Mouse (Mus musculus) forebrain, embryonic 13.5 days (tissue): ENCODE results near the gene Lrg1. TPM values are rescaled to one million over a fixed set of nuclear protein-coding genes. Genes with fewer than 3 reads are reported as not detected.

ENCODE experiments used
- ATAC-seq: fragments of 200-750 bp; cut with Nextera tagmentation; 2 replicates; pipeline ENCODE4 v1.8.0; 2017
- H3K27ac ChIP-seq: fragments of 300-500 bp; sonication (generic); 2 replicates; pipeline ENCODE4 v1.5.1; 2015; ENCODE audit warnings: inconsistent platforms, mild to moderate bottlenecking, moderate library complexity
- H3K27me3 ChIP-seq: fragments of 300-500 bp; sonication (generic); 2 replicates; pipeline ENCODE4 v1.6.1; 2015; ENCODE audit warnings: mild to moderate bottlenecking, inconsistent platforms
- H3K36me3 ChIP-seq: fragments of 300-500 bp; sonication (generic); 2 replicates; pipeline ENCODE4 v1.6.1; 2015; ENCODE audit warnings: mild to moderate bottlenecking, inconsistent platforms; ENCODE audit not compliant: poor library complexity, severe bottlenecking
- H3K4me1 ChIP-seq: fragments of 300-500 bp; sonication (generic); 2 replicates; pipeline ENCODE4 v1.6.1; 2015; ENCODE audit warnings: inconsistent platforms
- H3K4me2 ChIP-seq: fragments of 300-500 bp; sonication (generic); 2 replicates; pipeline ENCODE4 v1.6.1; 2015; ENCODE audit warnings: inconsistent platforms, mild to moderate bottlenecking, moderate library complexity
- H3K4me3 ChIP-seq: fragments of 300-500 bp; sonication (generic); 2 replicates; pipeline ENCODE4 v1.5.1; 2015; ENCODE audit warnings: mild to moderate bottlenecking, inconsistent platforms
- H3K9ac ChIP-seq: fragments of 300-500 bp; sonication (generic); 2 replicates; pipeline ENCODE4 v1.6.1; 2015; ENCODE audit warnings: mild to moderate bottlenecking, inconsistent platforms
- H3K9me3 ChIP-seq: fragments of 300-500 bp; sonication (generic); replicated peaks from 2 replicates; pipeline ENCODE4 v1.6.1; 2016; ENCODE audit warnings: inconsistent platforms
- WGBS: fragments of 180-500 bp; shearing (Covaris S2); methylation state at CpG from one replicate; pipeline ENCODE4 v1.1.7; 2015; 5-methylcytosine and 5-hydroxymethylcytosine counted together
- polyA plus RNA-seq: library from polyadenylated mRNA; unstranded; fragments of >200 nt; fragmentation: Nextera tagmentation; extraction: Ambion mirVana; gene quantifications from 2 replicates; pipeline ENCODE4 v1.2.1, GENCODE M21; 2015

Lrg1 gene
- not detected in 2 replicates for polyA plus RNA-seq

DNA sequence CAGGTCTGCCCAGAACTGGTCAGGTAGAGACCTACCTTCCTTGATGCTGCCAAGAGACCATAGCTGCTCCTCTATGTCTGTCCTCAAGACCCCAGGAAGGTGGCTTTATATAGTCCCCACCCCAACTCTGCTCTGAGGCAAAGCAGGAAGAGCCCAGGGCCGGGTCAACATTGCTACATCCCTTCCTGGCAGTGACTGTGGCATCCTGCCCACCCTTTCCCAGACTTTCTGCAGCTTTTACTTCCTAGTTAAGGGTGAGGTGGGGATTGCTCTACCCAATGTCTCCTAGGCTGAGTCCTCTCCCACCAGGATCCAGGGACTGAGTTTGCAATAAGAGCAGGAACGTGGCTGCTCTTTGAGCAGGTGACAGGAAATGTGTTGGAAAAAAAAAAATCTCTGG, at the start of gene Lrg1:
TSS of gene Lrg1 (minus strand) at position 176 of the 400 bp plus-strand sequence.
- no peak for ATAC-seq

DNA sequence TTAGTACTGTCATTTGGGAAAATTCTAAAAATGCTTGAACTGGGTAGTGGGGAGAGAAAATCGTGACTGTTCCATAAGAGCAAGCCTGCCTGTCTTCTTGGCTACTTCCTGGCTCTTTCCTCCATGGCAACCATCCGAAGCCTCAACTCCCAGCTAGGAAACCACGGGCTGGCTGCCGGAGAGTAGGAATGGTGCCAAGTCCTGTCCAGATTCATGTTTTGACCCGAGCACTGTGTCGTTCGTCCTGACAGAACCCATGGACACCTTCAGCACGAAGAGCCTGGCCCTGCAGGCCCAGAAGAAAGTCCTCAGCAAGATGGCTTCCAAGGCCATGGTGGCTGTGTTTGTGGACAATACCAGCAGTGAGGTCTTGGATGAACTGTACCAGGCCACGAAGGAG, 49.7 kb upstream of the Lrg1 start:
- Histone ChIP-seq H3K9me3 (no peaks in the 10 kb centered on the region), H3K4me3 (no peak overlapping the region), H3K4me1 (peaks cover 14% of the 10 kb centered on the region; the same call in 1 of the 2 replicates), H3K27me3 (no peaks in the 10 kb centered on the region), H3K27ac (no peak overlapping the region), H3K9ac (no peak overlapping the region), H3K36me3 (peaks cover 26% of the 10 kb centered on the region), H3K4me2 (no peak overlapping the region)
- 87% methylated on average over 9 of the region's 9 CpGs for WGBS
- ATAC-seq: no peak

More for the DNA sequence above, at the start of gene Lrg1:
- Histone ChIP-seq H3K4me1 (peaks cover 20% of the 10 kb centered on the region), H3K36me3 (peaks cover 27% of the 10 kb centered on the region), H3K4me3 (no peak within 1 kb of the TSS), H3K27ac (no peak within 1 kb of the TSS), H3K4me2 (no peak within 1 kb of the TSS), H3K27me3 (peaks cover 93% of the 10 kb centered on the region), H3K9me3 (peaks cover 17% of the 10 kb centered on the region), H3K9ac (no peak within 1 kb of the TSS)
- 64% methylated on average over 2 of the region's 2 CpGs for WGBS

DNA sequence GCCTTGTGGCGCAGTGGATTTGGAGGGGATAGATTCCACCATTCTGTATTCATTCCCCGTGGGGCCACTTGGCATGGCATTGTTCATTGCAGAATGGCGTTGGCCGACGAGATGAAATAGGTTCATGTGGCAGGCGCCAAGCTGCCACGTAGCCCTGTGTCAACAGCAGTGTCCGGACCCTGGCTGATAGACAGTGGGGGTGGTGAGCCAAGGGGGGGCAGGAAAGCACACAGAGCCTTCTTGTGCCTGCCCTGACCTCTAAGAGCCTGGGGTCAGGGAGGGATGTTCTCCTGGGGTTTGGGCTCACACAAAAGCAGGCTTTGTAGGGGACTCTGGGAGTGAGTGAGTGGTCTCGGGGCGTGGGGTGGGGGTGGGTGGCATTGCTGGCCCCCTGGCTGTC, 48.8 kb upstream of the Lrg1 start:
- Histone ChIP-seq H3K9me3 (no peaks in the 10 kb centered on the region), H3K4me1 (peaks cover 15% of the 10 kb centered on the region; the same call in 1 of the 2 replicates), H3K36me3 (peaks cover 18% of the 10 kb centered on the region; the same call in 1 of the 2 replicates), H3K4me3 (no peak overlapping the region), H3K27me3 (no peaks in the 10 kb centered on the region), H3K4me2 (no peak overlapping the region), H3K9ac (no peak overlapping the region), H3K27ac (no peak overlapping the region)
- ATAC-seq: no peak
- whole genome bisulfite sequencing: 18% methylated on average over 10 of the region's 10 CpGs

DNA sequence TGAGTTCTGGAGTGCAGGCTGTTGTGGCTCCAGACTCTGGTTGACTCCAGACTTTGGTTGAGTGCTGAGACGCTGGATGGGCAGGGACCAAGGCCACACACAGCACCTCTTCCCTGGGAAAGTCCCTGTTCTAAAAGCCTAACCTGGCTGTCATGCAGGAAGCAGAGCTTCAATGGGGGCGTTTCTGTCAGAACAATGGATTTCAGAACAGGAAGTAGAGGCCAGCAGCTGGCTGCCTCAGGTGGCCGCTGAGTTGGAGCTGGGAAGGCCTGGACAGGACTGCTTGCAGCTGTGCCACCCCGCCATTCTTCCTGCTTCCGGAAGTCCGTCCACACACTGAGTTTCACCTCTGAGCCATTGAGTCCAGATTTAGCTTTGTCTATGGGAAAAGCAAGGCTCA, 48.0 kb upstream of the Lrg1 start:
- H3K27me3 ChIP-seq: no peaks in the 10 kb centered on the region
- H3K4me2 ChIP-seq: no peak overlapping the region
- no peak for ATAC-seq
- H3K9ac ChIP-seq: no peak overlapping the region
- H3K9me3 ChIP-seq: no peaks in the 10 kb centered on the region
- 69% methylated on average over 6 of the region's 6 CpGs for WGBS
- peaks cover 11% of the 10 kb centered on the region; the same call in 1 of the 2 replicates for H3K36me3 ChIP-seq
- H3K27ac ChIP-seq: no peak overlapping the region
- no peak overlapping the region for H3K4me3 ChIP-seq
- peaks cover 19% of the 10 kb centered on the region; the same call in 1 of the 2 replicates for H3K4me1 ChIP-seq

DNA sequence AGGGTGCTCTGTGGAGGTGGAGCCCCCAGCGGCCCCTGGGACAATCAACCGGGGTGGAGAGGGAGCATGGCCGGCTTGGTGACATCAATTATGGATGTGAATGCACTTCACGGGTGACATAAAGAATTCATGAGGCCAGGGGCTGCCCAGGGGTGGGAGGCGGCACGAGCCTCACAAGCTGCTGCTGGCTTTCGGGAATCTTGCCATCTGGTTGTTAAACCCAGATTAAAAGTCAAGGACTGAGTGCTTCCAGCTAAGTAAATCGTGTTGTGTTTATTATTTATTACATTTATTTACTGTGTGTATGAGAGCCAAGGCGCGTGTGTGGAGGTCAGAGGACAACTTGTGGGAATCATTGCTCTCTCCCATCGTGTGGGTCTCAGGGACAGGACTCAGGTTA, 43.9 kb upstream of the Lrg1 start:
- no peak overlapping the region for H3K4me3 ChIP-seq
- WGBS: 65% methylated on average over 11 of the region's 11 CpGs
- no peak for ATAC-seq
- no peak overlapping the region for H3K4me2 ChIP-seq
- H3K9ac ChIP-seq: no peak overlapping the region
- no peaks in the 10 kb centered on the region for H3K9me3 ChIP-seq
- H3K27me3 ChIP-seq: peaks cover 7% of the 10 kb centered on the region
- peaks cover 28% of the 10 kb centered on the region for H3K4me1 ChIP-seq
- no peak overlapping the region for H3K27ac ChIP-seq
- H3K36me3 ChIP-seq: no peaks in the 10 kb centered on the region

DNA sequence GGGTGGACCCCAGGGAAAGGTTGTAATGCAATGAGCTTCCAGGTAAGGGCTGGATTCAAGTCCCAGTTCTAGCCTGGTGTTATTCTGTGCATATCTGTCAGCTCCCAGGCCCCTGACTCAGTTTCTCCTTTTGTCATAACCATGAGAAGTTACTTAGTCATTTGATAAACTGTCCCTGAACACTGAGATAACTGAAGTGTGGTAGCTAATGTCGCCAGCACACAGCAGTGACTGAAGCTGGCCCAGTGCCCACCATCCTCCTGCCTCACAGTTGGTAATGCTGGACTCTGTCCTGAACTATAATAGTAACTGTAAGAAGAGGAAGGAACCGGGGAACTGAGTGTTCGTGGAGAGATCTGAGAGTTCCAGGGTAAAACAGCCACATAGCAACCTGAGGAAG, 42.7 kb upstream of the Lrg1 start:
- Histone ChIP-seq H3K9ac (no peak overlapping the region), H3K4me1 (peaks cover 19% of the 10 kb centered on the region), H3K27me3 (peaks cover 8% of the 10 kb centered on the region), H3K36me3 (no peaks in the 10 kb centered on the region), H3K4me3 (no peak overlapping the region), H3K9me3 (no peaks in the 10 kb centered on the region), H3K27ac (no peak overlapping the region), H3K4me2 (no peak overlapping the region)
- WGBS: 78% methylated on average over 3 of the region's 3 CpGs
- ATAC-seq: no peak

DNA sequence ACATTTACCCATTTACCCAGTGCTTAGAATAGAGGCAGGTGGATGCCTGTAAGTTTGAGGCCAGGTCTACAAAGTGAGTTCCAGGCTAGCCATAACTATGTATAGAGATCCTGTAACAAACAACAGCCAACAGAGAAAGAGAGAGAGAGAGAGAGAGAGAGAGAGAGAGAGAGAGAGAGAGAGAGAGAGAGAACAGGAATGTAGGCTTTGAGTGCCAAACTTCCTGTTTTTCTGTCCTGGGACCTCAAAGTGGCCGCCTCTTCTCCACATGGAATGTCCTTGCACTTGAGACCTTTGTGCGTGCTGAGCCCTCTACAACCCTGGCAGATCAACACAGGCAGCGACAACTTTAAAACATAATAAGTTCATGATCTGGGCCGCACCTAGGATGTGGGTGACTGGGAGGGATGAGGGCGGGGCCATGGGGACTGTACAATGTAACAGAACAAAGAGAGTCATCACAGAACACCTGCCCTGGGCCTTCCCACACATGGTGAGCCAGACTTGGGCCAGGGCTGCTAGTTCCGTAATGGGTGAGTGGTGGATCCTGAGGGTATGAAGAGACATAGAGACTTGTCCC, 41.8 kb upstream of the Lrg1 start:
- no peak for ATAC-seq
- Histone ChIP-seq H3K9me3 (no peaks in the 10 kb centered on the region), H3K4me3 (no peak overlapping the region; the same call in 1 of the 2 replicates), H3K36me3 (no peaks in the 10 kb centered on the region), H3K27me3 (peaks cover 8% of the 10 kb centered on the region), H3K4me2 (peak overlapping the region; percentile 75; the same call in 1 of the 2 replicates), H3K4me1 (peaks cover 19% of the 10 kb centered on the region), H3K9ac (peak overlapping the region; percentile 50; the same call in 1 of the 2 replicates), H3K27ac (no peak overlapping the region)
- WGBS: 75% methylated on average over 6 of the region's 6 CpGs

DNA sequence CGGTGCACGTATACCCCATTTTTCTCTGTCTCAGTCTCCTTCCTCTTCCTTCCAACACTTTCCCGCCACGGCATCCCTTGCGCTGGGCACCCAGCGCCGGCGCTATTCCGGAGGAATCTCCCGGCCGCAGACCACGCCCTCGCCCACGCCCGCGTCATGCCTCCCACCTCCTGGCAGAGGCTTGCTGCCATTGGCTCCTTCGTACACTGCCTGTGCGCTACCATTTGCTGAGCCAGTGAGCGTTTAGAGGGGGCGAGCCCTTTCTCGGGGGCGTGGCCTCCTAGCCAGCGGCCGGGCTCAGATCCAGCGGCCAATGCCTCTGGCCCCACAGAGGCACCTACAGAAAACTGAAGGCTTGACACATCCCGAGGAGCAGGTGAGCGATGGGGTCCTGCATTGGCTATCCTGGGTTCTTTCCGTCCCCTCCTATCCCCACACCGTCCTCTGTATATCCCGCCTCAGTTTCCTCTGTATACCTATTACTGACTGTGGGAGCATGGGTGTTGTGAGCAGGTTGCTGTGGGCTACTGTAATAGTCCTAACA, 40.5 kb upstream of the Lrg1 start, which contains the start of gene Tnfaip8l1:
TSS of gene Tnfaip8l1 (plus strand) at position 247 of the 544 bp plus-strand sequence.
- Histone ChIP-seq H3K9me3 (no peaks in the 10 kb centered on the region), H3K4me2 (peak within 1 kb of the TSS; percentile 75), H3K4me1 (peaks cover 19% of the 10 kb centered on the region), H3K27ac (no peak within 1 kb of the TSS), H3K9ac (peak within 1 kb of the TSS; percentile 67), H3K4me3 (peak within 1 kb of the TSS; percentile 45), H3K36me3 (no peaks in the 10 kb centered on the region), H3K27me3 (peaks cover 20% of the 10 kb centered on the region)
- 1% methylated on average over 30 of the region's 30 CpGs for WGBS
- peak; percentile 98 for ATAC-seq

DNA sequence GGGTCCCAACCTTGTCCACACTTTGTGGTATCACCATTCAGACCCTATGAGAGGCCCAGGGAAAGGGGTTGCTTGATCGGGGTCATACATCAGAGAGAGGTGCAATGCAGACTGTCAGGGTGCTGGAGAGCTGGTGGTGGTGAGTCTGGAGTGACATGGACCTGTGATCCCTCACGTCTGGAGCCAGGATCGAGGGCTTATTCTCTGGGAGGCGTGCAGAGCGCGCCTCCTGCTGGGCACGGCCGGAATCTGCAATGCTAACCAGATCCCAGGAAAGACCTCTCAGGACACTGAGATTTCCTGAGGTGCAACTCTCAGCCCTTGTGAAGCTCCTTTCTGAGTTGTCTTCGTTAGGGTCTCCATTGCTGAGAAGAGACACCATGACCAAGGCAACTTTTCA, 37.9 kb upstream of the Lrg1 start:
- Histone ChIP-seq H3K9me3 (no peaks in the 10 kb centered on the region), H3K27ac (no peak overlapping the region), H3K36me3 (no peaks in the 10 kb centered on the region), H3K9ac (no peak overlapping the region), H3K27me3 (peaks cover 33% of the 10 kb centered on the region), H3K4me2 (no peak overlapping the region), H3K4me3 (no peak overlapping the region), H3K4me1 (peaks cover 14% of the 10 kb centered on the region)
- 3% methylated on average over 9 of the region's 9 CpGs for WGBS
- ATAC-seq: no peak

DNA sequence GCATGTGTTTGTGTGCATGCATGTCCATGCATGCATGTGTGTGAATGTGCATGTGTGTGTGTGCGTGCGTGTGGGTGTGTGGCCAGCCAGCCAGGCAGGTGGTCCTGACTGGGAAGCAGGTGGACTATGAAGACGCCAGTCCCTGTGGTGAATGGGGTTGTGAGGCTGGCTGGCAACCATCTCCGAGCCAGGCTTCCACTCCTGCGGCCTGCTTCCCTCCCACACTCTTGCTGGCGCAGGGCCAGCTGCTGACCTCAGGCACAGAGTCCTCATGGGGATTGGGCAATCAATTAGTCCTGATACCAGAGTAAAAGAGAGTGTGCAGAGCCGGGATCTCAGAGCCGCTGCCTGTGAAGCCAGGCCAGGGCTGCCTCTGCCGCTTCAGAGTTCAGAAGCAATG, 31.8 kb upstream of the Lrg1 start:
- Histone ChIP-seq H3K4me2 (no peak overlapping the region), H3K36me3 (no peaks in the 10 kb centered on the region), H3K4me3 (no peak overlapping the region), H3K9ac (no peak overlapping the region), H3K27me3 (peaks cover 67% of the 10 kb centered on the region), H3K9me3 (no peaks in the 10 kb centered on the region), H3K4me1 (peaks cover 14% of the 10 kb centered on the region), H3K27ac (no peak overlapping the region)
- ATAC-seq: peak; percentile 54
- 29% methylated on average over 9 of the region's 9 CpGs for WGBS

DNA sequence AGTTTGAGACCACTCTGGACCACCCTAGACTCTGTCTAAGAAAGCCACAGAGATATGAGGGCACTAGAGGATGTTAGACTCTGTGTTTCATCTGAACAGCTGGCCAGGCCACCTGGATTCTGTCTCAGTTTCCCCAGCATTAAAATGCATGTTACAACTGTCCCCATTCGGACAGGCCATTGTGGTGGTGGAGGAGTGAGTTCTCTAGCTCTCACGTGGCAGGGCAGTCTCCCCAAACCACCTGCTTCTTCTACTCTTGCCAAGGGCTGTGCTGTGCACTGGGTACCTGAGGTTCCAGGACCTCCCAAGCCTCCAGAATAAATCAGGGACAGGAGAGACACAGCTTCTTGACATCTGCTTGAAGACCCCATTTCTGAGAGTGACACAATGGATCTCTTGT, 28.1 kb upstream of the Lrg1 start:
- Histone ChIP-seq H3K27me3 (peaks cover 77% of the 10 kb centered on the region), H3K9ac (no peak overlapping the region), H3K4me3 (no peak overlapping the region), H3K4me2 (no peak overlapping the region), H3K36me3 (no peaks in the 10 kb centered on the region), H3K9me3 (no peaks in the 10 kb centered on the region), H3K4me1 (peaks cover 22% of the 10 kb centered on the region), H3K27ac (no peak overlapping the region)
- no peak for ATAC-seq
- WGBS: 51% methylated on average over 2 of the region's 2 CpGs

DNA sequence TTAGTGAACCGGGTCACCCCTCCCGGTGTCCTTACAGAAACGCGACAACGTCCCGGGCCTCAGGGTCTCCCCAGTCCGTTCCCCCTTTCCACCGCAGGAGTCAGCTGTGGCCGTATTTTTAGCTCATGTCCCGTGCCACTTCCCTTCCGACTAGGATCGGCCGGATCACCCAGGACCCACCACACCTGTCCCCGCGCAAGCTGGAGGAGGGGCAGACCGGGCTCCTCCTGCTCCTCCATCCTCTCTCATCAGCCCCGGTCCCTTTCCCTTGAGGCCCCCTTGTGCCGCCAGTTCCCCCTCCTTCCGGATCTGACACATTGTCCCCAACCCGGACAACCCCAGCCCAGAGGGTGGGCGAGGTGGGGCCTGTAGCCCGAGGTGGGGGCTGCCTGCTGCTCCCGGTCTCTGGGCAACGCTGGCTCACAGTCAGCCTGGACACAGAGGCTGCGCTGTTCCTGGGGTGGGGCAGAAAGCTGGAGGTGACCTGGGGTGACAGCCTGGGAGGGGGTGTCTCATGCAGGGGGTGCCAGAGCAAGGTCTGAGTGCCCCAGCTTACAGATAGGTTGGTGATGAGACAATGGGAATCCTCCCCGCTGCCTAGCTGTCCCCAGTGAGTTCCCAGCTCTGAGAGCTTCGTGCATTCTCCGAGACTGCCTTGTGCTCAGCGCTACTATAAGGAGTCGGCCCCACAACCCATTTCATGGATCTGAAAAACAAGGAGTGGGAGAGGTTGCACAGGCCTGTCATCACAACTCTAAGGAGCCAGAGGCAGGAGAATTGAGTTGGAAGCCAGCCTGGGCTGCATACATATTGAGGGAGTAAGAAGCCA, 27.2 kb upstream of the Lrg1 start:
- WGBS: 1% methylated on average over 30 of the region's 30 CpGs
- H3K9me3 ChIP-seq: no peaks in the 10 kb centered on the region
- peak overlapping the region; percentile 56 for H3K4me2 ChIP-seq
- H3K4me3 ChIP-seq: peak overlapping the region; percentile 28
- peak overlapping the region; percentile 52 for H3K9ac ChIP-seq
- H3K27ac ChIP-seq: no peak overlapping the region
- peaks cover 81% of the 10 kb centered on the region for H3K27me3 ChIP-seq
- no peaks in the 10 kb centered on the region for H3K36me3 ChIP-seq
- H3K4me1 ChIP-seq: peaks cover 21% of the 10 kb centered on the region
- ATAC-seq: peak; percentile 39
